Mouse (Mus musculus) telencephalon, adult 2 months (tissue): ENCODE data around the gene 4930435E12Rik.
A peak's percentile ranks its signal among the peaks of the same experiment; 100 is the strongest.

Source experiments
- DNase-seq: peaks from one replicate; pipeline ENCODE4 v3.0.0-alpha.2; 2011; ENCODE audit warnings: low read depth, low spot score

Gene 4930435E12Rik

GRCm38 (mm10) chr16:38769529-38769928 lies 59.0 kb downstream of the 4930435E12Rik start:
- DNase-seq = no peak

GRCm38 (mm10) chr16:38768386-38768785 lies 60.2 kb downstream of the 4930435E12Rik start:
- DNase-seq = no peak

GRCm38 (mm10) chr16:38767761-38768160 lies 60.8 kb downstream of the 4930435E12Rik start:
- DNase-seq = peak; percentile 48

DNA sequence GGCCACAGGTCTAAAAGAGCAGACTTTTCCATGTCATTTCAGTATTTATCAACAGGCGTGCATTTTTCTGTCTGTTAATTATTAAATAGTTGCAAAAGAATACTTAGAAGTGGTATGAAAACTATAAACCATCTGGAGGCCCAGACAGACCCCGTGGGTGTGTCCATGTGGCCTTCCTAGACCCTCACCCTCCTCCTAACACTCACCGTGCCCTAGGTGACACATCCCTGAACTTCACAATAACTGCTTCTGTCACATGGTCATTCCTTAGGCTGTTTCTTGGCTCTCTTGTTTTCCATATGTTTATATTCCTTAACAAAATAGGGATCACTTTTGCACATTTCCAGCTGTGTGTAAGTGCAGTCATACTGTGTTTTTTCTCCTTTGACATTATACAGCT lies 61.9 kb downstream of the 4930435E12Rik start:
- DNase-seq = no peak

- DNase-seq = no peak
Measured at GRCm38 (mm10) chr16:38763508-38763907, 65.0 kb downstream of the 4930435E12Rik start.

GRCm38 (mm10) chr16:38762401-38762800 lies 66.1 kb downstream of the 4930435E12Rik start:
- no peak for DNase-seq
